Mouse (Mus musculus): ENCODE results near the gene Lrmda. TPM values are rescaled to one million over a fixed set of nuclear protein-coding genes. Genes with fewer than 3 reads are reported as not detected.

Gene Lrmda
- total RNA-seq, 2 experiments from 2014 or later, result 11.2 to 12.6 TPM

GRCm38 (mm10) chr14:22620191-22620590, 600.7 kb downstream of the Lrmda start:
- no peak for ATAC-seq (ENCODE audit: poor library complexity, severe bottlenecking)

GRCm38 (mm10) chr14:22621941-22622340, 602.4 kb downstream of the Lrmda start:
- no peak for ATAC-seq (ENCODE audit: poor library complexity, severe bottlenecking)

GRCm38 (mm10) chr14:22627105-22627829, 607.8 kb downstream of the Lrmda start:
- no peak for ATAC-seq (ENCODE audit: poor library complexity, severe bottlenecking)

DNA sequence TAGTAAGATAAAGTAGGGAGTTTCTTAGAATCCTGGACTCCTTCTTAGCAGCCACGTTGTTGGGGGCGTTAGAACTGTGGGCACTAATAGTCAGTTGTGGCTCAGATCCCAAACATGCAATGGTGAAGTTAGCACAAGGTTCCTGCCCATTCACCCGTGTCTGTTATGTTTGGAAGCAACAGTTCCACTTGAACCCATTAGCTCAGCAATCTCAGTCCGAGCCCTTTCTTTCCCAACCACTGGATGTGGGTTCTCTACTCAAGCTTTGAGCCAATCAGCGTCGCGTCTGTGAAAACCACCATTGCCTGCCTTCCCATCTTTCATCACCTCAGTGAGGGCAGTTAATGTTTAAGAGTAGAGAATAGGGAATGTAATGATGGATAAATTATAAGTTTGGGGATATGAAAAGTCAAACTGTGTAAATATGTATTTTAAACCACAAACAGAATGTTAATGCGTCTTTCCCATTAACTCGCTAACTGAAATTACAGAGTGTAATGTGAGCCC, 610.9 kb downstream of the Lrmda start:
- no peak for ATAC-seq (ENCODE audit: poor library complexity, severe bottlenecking)

DNA sequence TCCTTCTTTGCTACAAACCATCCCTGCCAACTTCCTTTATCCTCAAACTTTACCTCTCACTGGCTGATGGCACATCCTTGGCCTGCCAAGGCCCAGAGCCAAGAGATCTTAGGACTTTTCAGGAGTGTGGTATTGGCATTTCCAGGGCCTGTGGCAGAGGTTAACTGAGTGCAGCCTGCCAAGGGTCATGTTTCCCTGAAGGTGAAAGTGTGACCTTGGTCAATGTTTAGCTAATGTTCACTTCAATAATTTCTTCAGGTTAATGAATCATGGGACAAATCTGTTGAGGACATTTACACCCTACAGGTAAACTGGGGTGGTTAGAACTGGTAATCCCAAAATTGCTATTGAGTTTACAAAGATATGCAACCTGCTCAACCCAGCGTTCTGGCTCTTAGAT, 614.1 kb downstream of the Lrmda start:
- no peak for ATAC-seq (ENCODE audit: poor library complexity, severe bottlenecking)

- no peak for ATAC-seq (ENCODE audit: poor library complexity, severe bottlenecking)
These were observed 624.0 kb downstream of the Lrmda start for GRCm38 (mm10) chr14:22643494-22643893.

GRCm38 (mm10) chr14:22647879-22648611, 628.5 kb downstream of the Lrmda start:
- no peak for ATAC-seq (ENCODE audit: poor library complexity, severe bottlenecking)

DNA sequence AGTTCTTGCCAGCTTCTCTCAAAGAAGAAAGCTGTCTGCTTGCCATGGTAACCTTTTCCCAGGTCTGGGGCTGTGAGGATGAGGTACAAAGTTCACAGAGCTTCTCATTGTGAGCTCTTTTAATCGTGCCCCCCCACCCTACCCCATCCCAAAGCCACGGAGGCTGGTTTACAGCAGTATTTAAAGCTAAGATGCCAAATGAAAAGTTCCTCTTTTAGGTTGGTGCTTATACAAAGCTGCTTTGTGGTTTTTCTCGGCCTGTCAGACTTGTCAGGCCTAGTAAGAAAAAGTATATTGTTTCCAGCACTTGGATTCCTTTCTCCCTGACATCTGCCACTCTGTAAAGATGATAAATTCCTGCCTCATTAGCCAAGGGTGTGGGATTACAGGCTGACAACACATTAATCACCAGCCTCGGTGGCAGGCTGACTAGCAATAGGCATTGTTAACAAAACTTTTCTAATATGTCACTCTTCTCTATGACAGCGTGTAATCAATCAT, 629.9 kb downstream of the Lrmda start:
- ATAC-seq (ENCODE audit: poor library complexity, severe bottlenecking), result no peak

DNA sequence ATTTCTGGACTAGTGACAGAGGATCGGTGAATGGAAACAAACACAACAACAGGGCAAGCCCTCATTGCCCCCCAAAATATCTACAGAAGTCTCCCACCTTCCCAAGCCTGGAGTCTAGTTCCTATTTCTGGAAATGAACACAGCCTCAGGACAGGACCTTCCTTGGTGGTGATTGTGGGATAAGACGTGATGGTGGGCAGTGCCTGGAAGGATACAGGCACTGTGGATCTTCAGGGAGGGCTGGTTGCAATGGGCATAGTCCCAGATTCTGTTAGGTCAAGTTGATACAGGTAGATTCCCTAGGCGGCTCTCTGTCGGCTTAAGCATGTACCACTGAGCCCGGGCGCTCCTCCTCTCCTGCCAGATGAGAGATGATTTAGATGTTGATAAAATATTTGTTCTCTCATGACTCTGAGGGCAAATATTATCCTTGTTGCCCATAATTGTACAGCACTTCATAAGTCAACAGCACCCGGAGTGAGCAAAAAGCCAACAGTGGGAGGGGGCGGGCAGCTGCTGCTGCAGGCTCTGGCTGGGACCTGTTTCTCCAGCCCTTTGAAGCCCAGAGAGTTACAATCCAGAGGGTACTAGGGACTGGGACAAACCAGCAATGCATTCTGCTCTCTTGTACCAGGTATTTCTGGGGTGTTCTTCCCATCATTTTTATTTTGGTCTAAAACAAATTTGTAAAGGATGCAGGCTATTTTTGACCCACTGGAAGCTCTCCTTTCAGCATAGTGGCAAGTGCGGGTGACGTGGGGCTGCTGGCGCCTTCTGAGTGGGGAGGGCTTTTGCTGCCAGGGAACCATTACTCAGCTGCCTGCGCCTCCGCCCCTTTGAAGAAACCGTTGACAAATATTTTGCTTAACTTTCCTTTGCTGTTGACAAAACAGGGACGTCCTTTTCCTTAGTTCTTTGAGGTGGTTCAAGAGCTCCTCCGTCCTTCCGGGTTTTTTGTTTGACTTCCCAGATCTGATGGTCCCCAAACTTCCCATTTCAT, 630.8 kb downstream of the Lrmda start:
- no peak for ATAC-seq (ENCODE audit: poor library complexity, severe bottlenecking)

DNA sequence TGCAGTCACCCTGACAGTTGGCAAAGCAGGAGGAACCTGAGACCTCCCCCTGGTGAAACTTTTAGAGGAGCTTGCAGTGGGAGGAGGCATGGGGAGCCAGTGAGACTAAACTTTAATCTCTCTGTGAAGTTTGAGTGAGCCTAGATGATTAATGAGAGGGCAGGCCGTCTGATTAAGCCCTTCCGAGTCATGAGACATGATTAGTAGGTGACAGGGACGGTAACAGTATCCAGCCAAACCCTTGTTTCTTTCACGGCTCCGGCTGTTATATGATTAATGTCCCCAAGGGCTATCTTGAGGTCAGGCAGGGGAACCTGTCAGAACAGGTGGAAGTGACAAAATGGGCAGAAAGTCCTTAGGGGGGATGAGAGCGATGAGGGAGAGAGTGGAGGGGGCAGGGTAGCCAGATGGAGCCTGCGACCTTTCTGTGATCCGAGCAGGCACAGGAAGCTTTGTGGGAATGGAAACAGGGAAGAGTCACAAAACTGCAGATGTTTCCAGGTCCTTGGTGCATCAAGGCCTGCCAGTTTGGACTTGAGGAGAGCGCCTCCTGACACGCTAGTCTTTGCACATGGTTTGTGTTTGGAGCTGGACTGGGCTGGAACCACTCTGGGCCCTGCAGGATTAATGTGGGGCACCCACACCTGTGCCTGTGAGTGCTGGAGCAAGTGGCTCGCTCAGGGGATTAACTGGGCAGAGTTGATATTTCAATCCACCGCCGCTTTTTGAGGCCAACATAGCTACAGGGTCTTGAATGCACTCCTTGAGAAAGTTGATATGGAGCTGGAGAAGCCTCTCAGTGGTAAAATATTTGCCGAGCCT, 631.8 kb downstream of the Lrmda start:
- ATAC-seq (ENCODE audit: poor library complexity, severe bottlenecking), result no peak

DNA sequence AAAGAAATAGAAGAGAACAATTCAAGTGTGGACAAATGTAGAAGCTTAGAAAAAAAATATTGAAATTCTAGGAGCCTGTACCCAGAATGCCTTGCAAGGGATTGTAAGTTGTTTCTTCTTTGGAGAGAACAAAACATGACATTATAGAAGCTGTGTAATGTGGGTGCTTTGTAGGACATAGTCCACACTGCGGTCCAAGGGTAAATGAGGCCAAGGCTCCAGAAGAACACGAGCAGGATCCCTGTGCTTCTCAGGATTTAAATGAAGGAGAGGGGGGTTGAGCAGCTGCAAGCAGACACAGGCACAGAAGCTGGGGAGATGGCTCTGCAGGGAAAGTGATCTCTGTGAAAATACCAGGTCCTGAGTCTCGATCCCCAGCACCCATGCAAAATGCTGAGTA, 643.0 kb downstream of the Lrmda start:
- ATAC-seq (ENCODE audit: poor library complexity, severe bottlenecking), result no peak

GRCm38 (mm10) chr14:22666437-22666836, 646.9 kb downstream of the Lrmda start:
- no peak for ATAC-seq (ENCODE audit: poor library complexity, severe bottlenecking)

GRCm38 (mm10) chr14:22668302-22668701, 648.8 kb downstream of the Lrmda start:
- no peak for ATAC-seq (ENCODE audit: poor library complexity, severe bottlenecking)

DNA sequence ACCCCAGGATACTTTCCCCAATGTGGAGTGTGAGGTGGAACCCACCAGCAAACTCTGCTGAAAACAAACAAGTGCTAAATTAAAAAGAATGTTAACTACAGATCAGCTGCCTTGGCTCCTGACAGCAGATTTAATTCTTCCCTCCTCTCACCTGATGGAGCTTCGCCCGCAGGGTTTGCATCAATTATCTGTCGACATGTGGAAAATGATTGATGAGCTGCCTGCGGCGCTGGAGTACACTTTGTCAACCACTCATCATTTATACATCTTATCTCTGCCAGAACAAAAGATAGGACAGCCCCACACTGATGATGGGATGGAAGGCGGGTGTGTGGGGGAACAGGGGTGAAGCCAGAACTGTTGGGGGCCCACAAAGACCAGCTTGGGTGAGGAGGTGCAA, 649.2 kb downstream of the Lrmda start:
- no peak for ATAC-seq (ENCODE audit: poor library complexity, severe bottlenecking)

- ATAC-seq (ENCODE audit: poor library complexity, severe bottlenecking), result no peak
These were observed 654.1 kb downstream of the Lrmda start for GRCm38 (mm10) chr14:22673581-22673980.

GRCm38 (mm10) chr14:22679008-22679704, 659.6 kb downstream of the Lrmda start:
- no peak for ATAC-seq (ENCODE audit: poor library complexity, severe bottlenecking)

DNA sequence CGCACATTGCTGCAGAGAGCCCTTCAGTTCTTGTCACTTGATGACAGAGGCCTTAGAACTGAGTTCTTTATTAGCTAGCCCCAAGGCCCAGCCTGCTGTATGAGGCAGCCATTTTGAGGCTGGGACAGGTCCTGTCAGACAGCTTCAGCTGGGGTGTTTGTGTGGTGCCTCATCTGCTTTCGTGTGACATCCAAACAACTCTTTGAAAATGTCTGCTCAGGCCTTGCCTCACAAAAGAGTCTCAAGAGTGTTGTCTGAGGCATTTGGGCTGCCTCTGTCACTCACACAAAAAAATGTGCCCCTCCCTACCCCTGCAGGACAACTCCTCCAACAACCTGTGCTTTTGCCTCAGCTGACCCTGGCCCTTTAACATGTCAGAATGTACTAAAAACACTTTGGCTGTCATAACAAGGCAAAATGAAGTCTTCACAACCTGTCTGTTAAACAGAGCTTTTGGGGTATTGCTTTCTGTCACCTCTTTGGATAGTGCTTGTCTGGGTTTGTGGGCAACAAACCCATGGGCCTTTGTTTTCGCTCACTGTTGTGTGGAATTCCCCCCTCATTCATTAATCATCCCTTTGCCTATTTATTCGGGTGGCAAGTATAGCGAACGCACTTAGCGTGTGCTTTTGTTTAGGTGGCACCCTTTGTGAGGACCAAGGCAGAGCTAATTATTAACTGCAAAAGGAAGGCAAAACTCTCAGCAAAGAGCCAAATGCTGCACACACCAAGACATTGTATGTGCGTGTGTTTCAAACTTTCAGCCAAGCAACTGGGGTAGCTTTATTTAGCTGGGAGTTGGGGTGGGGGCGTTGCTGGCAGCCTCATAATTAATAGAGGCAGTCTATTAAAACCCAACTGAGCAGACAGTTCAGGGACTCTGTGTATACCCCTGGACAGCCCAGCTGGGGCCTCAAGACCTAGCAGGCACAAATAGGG, 660.5 kb downstream of the Lrmda start:
- ATAC-seq (ENCODE audit: poor library complexity, severe bottlenecking), result no peak

DNA sequence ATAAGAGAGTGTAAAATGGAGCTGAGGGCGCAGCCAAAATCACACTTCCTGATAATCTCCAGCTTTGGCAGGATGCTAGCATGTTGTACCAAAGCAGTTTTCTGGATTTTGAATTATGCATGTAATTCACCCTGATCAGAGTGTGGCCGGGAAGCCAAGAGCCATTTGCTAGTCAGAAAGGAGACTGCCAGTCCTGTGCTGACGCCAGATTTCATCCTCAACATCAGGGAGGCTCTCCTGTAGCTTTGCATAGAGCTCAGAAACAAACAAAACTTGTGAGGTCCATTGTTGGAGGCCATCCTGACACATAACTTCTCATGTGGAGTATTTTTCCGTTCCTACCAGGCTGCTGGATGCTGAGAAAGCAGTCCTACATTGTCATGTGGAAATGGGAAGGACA, 667.4 kb downstream of the Lrmda start:
- no peak for ATAC-seq (ENCODE audit: poor library complexity, severe bottlenecking)

Data from megakaryocyte, adult 5-6 weeks (primary cell).